Mouse (Mus musculus) liver, embryonic 11.5 days (tissue): ENCODE data around the gene Plscr3. TPM values are rescaled to one million over a fixed set of nuclear protein-coding genes. Genes with fewer than 3 reads are reported as not detected.

Experiments used
- ATAC-seq: fragments of 200-750 bp; cut with Nextera tagmentation; replicated peaks from 2 replicates; pipeline ENCODE4 v1.8.0; 2017; ENCODE audit warnings: moderate number of reproducible peaks, mild to moderate bottlenecking, moderate TSS enrichment, moderate library complexity; ENCODE audit not compliant: low FRiP score
- DNase-seq: peaks from one replicate; pipeline ENCODE4 v3.0.0-alpha.2; 2017; ENCODE audit warnings: low spot score
- H3K27ac ChIP-seq: fragments of 300-500 bp; sonication (generic); 2 replicates; pipeline ENCODE4 v1.5.1; 2014; ENCODE audit warnings: mild to moderate bottlenecking, low read depth, low read length, control low read depth
- H3K27me3 ChIP-seq: fragments of 300-500 bp; sonication (generic); replicated peaks from 2 replicates; pipeline ENCODE4 v1.6.1; 2014; ENCODE audit warnings: low read length, mixed read lengths; ENCODE audit not compliant: control insufficient read depth, insufficient read depth
- H3K36me3 ChIP-seq: fragments of 300-500 bp; sonication (generic); 2 replicates; pipeline ENCODE4 v1.6.1; 2014; ENCODE audit warnings: mild to moderate bottlenecking, low read length, moderate library complexity, mixed read lengths; ENCODE audit not compliant: control insufficient read depth, insufficient read depth
- H3K4me1 ChIP-seq: fragments of 300-500 bp; sonication (generic); replicated peaks from 2 replicates; pipeline ENCODE4 v1.6.1; 2014; ENCODE audit warnings: low read length, mixed read lengths; ENCODE audit not compliant: control insufficient read depth, insufficient read depth
- H3K4me2 ChIP-seq: fragments of 300-500 bp; sonication (generic); 2 replicates; pipeline ENCODE4 v1.6.1; 2014; ENCODE audit warnings: mild to moderate bottlenecking, control low read depth, moderate library complexity
- H3K4me3 ChIP-seq: fragments of 300-500 bp; sonication (generic); 2 replicates; pipeline ENCODE4 v1.5.1; 2014; ENCODE audit warnings: low read depth, low read length, control low read depth
- H3K9ac ChIP-seq: fragments of 300-500 bp; sonication (generic); 2 replicates; pipeline ENCODE4 v1.6.1; 2014; ENCODE audit warnings: low read depth, low read length, control low read depth
- H3K9me3 ChIP-seq: fragments of 300-500 bp; sonication (generic); 2 replicates; pipeline ENCODE4 v1.6.1; 2016; ENCODE audit warnings: low read length, inconsistent platforms, mixed read lengths; ENCODE audit not compliant: control insufficient read depth
- WGBS: fragments of 180-500 bp; shearing (Covaris S2); extraction: QIAGEN DNeasy Blood & Tissue Kit; methylation state at CpG from one replicate; pipeline ENCODE4 v1.1.7; 2014; 5-methylcytosine and 5-hydroxymethylcytosine counted together
- polyA plus RNA-seq: library from polyadenylated mRNA; unstranded; fragments of >200 nt; fragmentation: Nextera tagmentation; extraction: Ambion mirVana; gene quantifications from 2 replicates; pipeline ENCODE4 v1.2.1, GENCODE M21; 2014

The Plscr3 gene
- polyA plus RNA-seq, 1 experiment from 2014 or later, result 63.5 TPM

- Histone ChIP-seq H3K4me2 (peak overlapping the region; percentile 94), H3K9me3 (no peaks in the 10 kb centered on the region), H3K27me3 (peaks cover 71% of the 10 kb centered on the region), H3K9ac (peak overlapping the region; percentile 59), H3K27ac (no peak overlapping the region), H3K4me3 (peak overlapping the region; percentile 58), H3K36me3 (no peaks in the 10 kb centered on the region), H3K4me1 (peaks cover 46% of the 10 kb centered on the region)
- WGBS, result 2% methylated on average over 60 of the region's 60 CpGs
- ATAC-seq (peak; percentile 76), DNase-seq (peak; percentile 68)
Observed at GRCm38 (mm10) chr11:69803786-69804651, 42.2 kb upstream of the Plscr3 start.

GRCm38 (mm10) chr11:69804652-69804940 is 41.6 kb upstream of the Plscr3 start:
- H3K9me3 ChIP-seq, result no peaks in the 10 kb centered on the region
- 14% methylated on average over 12 of the region's 12 CpGs for WGBS
- no peak overlapping the region; the same call in 1 of the 2 replicates for H3K9ac ChIP-seq
- no peaks in the 10 kb centered on the region for H3K36me3 ChIP-seq
- H3K27ac ChIP-seq, result no peak overlapping the region
- H3K4me3 ChIP-seq, result peak overlapping the region; percentile 58
- ATAC-seq (no peak), DNase-seq (no peak)
- peaks cover 65% of the 10 kb centered on the region for H3K27me3 ChIP-seq
- H3K4me1 ChIP-seq, result peaks cover 43% of the 10 kb centered on the region
- peak overlapping the region; percentile 94 for H3K4me2 ChIP-seq

- peaks cover 41% of the 10 kb centered on the region for H3K4me1 ChIP-seq
- 14% methylated on average over 29 of the region's 29 CpGs for WGBS
- H3K27me3 ChIP-seq, result peaks cover 59% of the 10 kb centered on the region
- DNase-seq (no peak), ATAC-seq (no peak)
- peak within 1 kb of the TSS; percentile 25; the same call in 1 of the 2 replicates for H3K9ac ChIP-seq
- H3K27ac ChIP-seq, result no peak within 1 kb of the TSS
- H3K36me3 ChIP-seq, result no peaks in the 10 kb centered on the region
- peak within 1 kb of the TSS; percentile 94 for H3K4me2 ChIP-seq
- H3K9me3 ChIP-seq, result no peaks in the 10 kb centered on the region
- H3K4me3 ChIP-seq, result peak within 1 kb of the TSS; percentile 58
Observed at GRCm38 (mm10) chr11:69804972-69805909, 40.9 kb upstream of the Plscr3 start, which contains the start of gene Tmem102. TSS of gene Tmem102 (minus strand) at chr11:69805624.

- Histone ChIP-seq H3K27ac (no peak overlapping the region), H3K36me3 (no peaks in the 10 kb centered on the region), H3K4me2 (no peak overlapping the region), H3K4me1 (peaks cover 33% of the 10 kb centered on the region), H3K9ac (no peak overlapping the region), H3K4me3 (no peak overlapping the region), H3K27me3 (peaks cover 47% of the 10 kb centered on the region), H3K9me3 (no peaks in the 10 kb centered on the region)
- DNase-seq, result no peak
- ATAC-seq, result no peak
- 71% methylated on average over 4 of the region's 4 CpGs for WGBS
Observed at GRCm38 (mm10) chr11:69806378-69806777, 39.8 kb upstream of the Plscr3 start.

- no peak for ATAC-seq
- Histone ChIP-seq H3K9ac (no peak overlapping the region), H3K9me3 (no peaks in the 10 kb centered on the region), H3K4me2 (no peak overlapping the region), H3K27me3 (peaks cover 35% of the 10 kb centered on the region), H3K4me1 (peaks cover 24% of the 10 kb centered on the region), H3K27ac (no peak overlapping the region), H3K36me3 (no peaks in the 10 kb centered on the region), H3K4me3 (no peak overlapping the region)
- WGBS, result 88% methylated on average over 2 of the region's 2 CpGs
- DNase-seq, result no peak
Observed at GRCm38 (mm10) chr11:69807641-69808040, 38.5 kb upstream of the Plscr3 start.

GRCm38 (mm10) chr11:69810280-69810679 is 35.9 kb upstream of the Plscr3 start:
- no peaks in the 10 kb centered on the region for H3K9me3 ChIP-seq
- DNase-seq (no peak), ATAC-seq (no peak)
- no peaks in the 10 kb centered on the region for H3K36me3 ChIP-seq
- H3K27ac ChIP-seq, result no peak overlapping the region
- H3K4me1 ChIP-seq, result no peaks in the 10 kb centered on the region
- peaks cover 8% of the 10 kb centered on the region for H3K27me3 ChIP-seq
- no peak overlapping the region for H3K9ac ChIP-seq
- H3K4me3 ChIP-seq, result no peak overlapping the region
- no peak overlapping the region for H3K4me2 ChIP-seq

GRCm38 (mm10) chr11:69815155-69815554 is 31.0 kb upstream of the Plscr3 start, which contains the start of gene Gm39566:
TSS of gene Gm39566 (minus strand) at chr11:69815298.
- Histone ChIP-seq H3K27ac (no peak within 1 kb of the TSS), H3K4me2 (no peak within 1 kb of the TSS), H3K9me3 (no peaks in the 10 kb centered on the region), H3K4me1 (no peaks in the 10 kb centered on the region), H3K36me3 (no peaks in the 10 kb centered on the region), H3K9ac (no peak within 1 kb of the TSS), H3K27me3 (peaks cover 3% of the 10 kb centered on the region), H3K4me3 (no peak within 1 kb of the TSS)
- DNase-seq (no peak), ATAC-seq (no peak)
- WGBS, result 53% methylated on average over 10 of the region's 10 CpGs

- Histone ChIP-seq H3K9me3 (no peaks in the 10 kb centered on the region), H3K4me3 (no peak overlapping the region), H3K36me3 (no peaks in the 10 kb centered on the region), H3K27ac (no peak overlapping the region), H3K4me1 (no peaks in the 10 kb centered on the region), H3K4me2 (no peak overlapping the region), H3K27me3 (peaks cover 3% of the 10 kb centered on the region), H3K9ac (no peak overlapping the region)
- DNase-seq, result no peak
- no peak for ATAC-seq
- WGBS, result 84% methylated on average over 12 of the region's 12 CpGs
Observed at GRCm38 (mm10) chr11:69816520-69816919, 29.7 kb upstream of the Plscr3 start.
